Mouse (Mus musculus) mesoderm, embryonic 11.5 days (tissue): ENCODE results near the gene Pum2.
A peak's percentile ranks its signal among the peaks of the same experiment; 100 is the strongest.
"Not testable (repeated sequence)": the region's sequence is repeated elsewhere in the genome, so short reads cannot be mapped to it uniquely, and the experiment has no call there.

Source experiments
- DNase-seq: peaks from one replicate; pipeline ENCODE4 v3.0.0-alpha.2; 2012; ENCODE audit warnings: low read depth, low spot score

The Pum2 gene

DNA sequence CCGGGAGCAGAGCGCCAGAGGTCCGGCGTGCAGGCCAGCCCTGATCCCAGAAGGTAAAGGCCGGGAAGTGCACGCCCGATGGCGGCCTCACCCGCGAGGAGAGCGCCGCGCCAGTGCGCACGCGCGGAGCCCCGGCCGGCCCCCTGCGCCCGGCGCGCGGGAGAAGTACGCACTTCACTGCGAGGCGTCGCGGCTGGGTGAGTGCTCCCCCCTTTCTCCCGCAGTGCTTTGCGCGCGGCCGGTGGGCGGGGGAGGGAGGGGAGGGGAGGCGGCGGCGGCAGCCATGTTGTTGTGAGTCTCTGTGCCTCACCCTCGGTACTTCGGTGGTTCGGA, at the start of gene Pum2:
TSS of gene Pum2 (plus strand) at position 161 of the 333 bp plus-strand sequence.
- peak; percentile 95 for DNase-seq

DNA sequence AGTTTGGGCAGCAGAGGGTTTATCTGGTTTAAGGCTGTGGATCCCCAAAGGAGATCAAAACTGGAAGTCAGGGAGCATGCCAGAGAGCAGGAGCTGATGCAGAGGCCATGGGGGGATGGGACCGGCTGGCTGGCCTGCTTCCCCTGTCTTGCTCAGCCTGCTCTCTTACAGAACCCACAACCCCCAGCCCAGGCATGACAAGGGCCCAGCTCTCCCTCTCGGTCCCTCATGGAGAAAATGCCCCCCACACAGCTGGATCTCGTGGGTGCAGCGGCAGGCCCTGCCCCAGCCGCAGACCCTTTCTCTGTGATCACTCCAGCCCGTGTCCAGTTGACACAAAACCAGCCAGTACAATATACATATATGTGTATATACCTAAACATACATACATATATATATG, 44.4 kb upstream of the Pum2 start:
- no peak for DNase-seq

DNA sequence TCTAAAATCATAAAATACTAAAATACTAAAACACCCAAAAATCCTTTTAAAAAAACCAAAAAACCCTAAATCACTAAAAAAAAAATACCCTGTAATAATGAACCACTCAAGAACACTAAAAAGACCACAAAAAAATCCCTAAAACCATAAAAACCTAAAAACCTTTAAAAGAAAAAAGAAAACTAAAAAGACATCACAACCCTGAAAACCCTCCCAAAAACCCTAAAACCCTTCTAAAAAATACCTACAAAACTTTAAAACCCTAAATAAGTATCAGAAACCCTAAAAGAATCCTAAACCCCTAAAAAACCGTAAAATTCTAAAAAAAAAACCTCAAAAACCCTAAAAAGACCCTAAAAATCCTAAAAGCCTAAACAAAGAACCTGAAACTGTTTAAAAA, 42.2 kb upstream of the Pum2 start:
- DNase-seq = no peak

DNA sequence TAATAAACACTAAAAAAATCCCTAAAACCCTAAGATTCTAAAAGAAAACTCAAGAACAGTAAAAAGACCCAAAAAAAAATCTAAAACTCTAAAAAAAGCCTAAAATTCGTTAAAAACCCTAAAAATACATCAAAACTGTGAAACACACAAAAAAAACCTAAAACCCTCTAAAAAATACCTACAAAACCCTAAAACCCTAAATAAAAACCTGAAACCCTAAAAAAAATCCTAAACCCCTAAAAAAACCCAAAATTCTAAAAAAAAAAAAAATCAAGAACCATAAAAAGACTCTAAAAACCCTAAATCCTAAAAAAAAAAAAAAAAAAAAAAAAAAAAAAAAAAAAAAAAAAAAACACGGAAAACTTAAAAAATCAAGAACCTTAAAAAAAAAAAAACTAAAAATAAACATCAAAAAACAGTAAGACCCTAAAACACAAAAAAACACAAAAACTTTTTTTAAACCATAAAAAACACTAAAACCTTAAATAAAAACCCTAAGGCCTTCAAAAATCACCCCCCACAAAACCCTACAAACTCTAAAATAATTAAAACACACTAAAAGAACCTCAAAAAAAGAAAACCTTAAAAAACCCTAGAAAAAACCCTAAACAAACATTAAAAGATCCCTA, 41.1 kb upstream of the Pum2 start:
- no peak for DNase-seq

DNA sequence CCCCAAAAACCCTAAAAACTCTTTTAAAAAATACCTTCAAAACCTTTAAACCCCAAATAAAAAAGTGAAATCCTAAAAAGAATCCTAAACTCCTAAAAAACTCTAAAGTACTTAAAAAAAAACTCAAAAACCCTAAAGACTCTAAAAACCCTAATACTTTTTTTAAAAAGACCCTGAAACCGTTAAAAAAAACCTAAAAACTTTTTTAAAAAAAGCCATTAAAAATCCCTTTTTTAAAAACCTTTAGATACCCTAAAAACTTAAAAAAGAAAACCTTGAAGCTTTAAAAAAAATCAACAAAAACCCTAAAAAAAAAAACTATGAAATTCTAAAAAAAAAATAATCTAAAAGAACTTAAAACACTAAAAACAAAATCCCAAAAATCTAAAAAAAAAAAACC, 39.6 kb upstream of the Pum2 start:
- no peak for DNase-seq

DNA sequence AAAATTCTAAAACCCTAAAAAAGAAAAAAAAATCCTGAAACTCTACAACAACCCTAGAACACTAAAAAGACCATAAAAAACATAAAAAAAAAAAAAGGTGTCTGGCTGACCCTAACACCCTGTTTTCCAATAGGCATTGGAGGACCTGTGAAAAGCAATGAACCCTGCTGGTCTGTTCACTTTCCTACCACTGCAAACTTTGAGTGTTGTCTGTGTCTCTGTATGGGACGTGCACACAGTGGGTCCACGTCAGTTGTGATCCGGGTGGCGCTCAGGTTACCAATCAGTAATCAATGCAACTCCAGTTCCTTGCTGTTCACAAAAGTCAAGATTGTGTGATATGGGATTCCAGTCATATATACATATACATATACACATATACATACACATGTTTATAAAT, 38.4 kb upstream of the Pum2 start:
- DNase-seq = no peak

DNA sequence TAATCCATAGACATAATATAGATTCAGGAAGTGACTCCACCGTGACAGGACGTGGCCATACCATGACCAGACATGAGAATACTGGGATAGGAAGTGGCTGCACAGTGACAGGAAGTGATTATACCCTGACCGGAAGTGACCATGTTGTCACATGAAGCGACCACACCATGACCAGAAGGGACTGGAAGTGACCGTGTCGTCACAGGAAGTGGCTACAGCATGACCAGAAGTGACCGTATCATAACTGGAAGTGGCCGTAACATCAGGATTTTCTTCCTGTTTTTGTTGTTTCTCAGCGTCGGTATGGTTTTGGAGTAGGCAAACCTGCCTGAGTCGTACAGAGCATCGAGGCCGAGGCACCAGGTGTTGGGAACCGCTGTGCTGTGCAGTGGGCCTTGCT, 37.0 kb upstream of the Pum2 start:
- peak; percentile 48 for DNase-seq

DNA sequence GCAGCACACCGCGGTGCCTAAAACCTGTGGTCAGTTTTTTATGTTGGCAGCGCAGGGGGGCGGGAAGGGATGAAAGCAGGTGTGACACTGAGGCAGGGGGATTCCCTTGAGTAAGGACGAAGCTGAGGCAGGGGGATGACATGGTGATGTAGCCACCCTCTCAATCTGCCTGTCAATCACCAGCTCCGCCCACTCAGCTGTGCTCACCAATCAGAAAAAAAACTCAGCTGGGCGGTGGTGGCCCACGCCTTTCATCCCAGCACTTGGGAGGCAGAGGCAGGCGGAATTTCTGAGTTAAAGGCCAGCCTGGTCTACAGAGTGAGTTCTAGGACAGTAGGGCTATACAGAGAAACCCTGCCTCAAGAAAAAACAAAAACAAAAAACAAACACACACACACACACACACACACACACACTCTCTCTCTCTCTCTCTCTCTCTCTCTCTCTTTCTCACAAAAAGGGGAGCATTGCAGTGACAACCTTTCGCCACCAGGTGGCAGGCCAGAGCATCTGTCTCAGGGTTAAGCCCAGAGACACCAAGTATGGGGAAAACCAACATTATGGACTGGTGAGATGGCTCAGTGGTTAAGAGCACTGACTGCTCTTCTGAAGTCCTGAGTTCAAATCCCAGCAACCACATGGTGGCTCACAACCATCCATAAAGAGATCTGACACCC, 35.4 kb upstream of the Pum2 start:
- peak; percentile 84 for DNase-seq

DNA sequence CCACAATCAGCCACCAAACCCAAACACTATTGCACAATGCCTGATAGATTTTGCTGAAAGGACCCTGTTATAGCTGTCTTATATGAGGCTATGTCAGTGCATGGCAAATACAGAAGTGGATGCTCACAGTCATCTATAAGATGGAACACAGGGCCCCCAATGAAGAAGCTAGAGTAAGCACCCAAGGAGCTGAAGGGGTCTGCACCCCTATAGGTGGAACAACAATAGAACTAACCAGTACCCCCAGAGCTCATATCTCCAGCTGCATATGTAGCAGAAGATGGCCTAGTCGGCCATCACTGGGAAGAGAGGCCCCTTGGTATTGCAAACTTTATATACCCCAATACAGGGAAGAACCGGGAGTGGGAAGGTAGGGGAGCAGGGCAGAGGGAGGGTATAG, 33.7 kb upstream of the Pum2 start:
- not testable (repeated sequence) for DNase-seq

DNA sequence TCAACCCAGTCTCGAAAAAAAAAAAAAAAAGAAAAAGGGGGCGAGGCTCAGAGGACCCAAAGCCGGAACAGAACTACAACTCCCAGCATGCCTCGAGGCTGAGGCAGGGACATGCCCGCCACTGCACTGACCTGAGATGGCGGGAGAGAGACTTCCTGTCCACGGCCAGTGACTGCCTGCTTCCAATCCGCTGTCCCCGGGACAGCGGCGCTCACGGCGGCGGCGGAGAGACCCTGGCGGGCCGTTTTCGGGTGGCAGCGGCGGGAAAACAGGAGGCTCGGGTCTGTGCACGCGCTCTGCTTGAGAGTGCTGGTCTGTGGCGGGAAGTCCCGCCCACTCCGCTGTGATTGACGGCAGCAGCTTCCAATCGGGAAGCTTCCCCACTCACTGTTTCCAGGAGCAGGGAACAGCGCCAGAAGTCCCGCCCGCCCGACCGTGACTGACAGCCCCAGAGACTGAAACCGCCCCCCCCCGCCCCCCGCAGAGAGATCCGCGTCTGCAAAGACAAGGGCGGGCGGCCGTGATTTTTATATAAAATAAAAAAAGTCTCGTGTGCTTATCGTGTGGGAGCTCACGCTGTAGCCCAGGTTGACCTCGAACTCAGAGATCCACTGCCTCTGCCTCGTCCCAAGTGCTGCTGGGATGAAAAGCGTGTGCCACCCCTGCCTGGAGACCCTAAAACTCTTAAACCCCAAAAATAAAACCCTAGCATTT, 33.1 kb upstream of the Pum2 start:
- DNase-seq = peak; percentile 95

DNA sequence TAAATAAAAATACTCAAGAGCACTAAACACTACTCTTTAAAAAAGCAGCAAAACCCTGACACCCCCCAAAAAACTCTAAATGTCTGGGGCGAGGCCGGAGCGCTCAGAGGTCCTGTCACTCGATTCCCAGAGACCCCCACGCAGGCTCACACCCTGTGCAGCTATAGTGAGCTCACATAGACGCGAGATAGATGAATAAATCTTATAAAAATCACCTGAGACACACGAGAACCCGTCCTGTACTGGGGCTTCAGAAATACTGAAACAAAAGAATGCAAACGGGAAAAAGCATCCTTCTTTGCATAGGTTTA, 32.6 kb upstream of the Pum2 start:
- no peak for DNase-seq

DNA sequence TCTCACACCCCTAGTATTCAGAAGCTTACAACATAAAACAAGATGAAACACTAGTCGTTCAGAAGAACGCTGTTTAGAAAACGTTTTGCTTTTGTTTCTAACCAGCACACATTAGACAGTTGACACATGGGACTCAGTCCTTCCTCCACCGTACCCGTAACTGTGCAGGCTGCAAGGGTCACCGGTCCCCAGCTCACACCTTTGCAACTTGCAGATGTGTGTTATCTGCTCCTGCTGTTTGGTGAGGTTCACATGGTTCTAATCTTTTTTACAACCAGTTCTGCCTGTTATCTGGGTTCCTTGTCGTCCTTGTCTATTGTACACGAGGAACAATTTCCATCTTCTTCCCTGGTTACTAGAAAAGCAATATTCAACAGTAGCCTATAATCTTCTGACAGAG, 25.7 kb upstream of the Pum2 start:
- DNase-seq = not testable (repeated sequence)

DNA sequence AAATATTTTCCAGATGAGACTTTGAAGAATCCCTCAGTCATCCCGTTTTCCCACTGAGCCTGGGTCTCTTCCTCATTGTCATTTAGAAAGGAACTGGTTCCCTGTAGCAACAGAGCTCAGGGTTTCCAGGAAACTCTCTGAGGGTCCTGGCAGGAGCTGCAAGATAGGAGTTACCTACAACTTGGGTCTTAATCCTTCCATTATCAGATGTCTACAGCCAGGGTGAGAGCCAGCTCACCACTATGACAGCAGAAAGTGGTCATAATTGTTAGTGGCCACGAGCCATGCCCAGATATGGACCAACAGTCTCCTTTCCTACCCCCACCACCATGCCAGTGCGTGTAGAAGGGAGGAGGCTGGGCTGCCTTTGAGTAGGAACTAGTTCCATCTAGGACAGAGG, 23.9 kb upstream of the Pum2 start:
- not testable (repeated sequence) for DNase-seq

DNA sequence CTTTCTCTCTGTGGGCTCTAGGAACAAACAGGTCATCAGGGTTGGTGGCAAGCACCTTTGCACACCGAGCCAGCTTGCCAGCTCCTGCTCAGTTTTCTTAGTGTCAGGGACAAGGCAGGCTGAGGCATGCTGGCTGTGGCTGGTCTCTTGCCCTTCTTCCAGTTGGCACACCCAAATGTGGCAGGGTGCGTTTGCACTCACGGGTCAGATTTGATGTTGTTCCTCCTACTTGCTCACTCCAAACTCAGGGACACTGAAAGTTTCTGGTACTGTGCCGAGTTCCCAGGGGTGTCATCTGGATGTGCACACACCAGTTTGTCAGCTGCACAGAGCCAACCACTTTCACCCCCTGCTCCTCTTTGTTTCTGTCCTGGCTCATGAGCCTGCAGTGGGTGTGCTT, 17.3 kb upstream of the Pum2 start:
- no peak for DNase-seq

DNA sequence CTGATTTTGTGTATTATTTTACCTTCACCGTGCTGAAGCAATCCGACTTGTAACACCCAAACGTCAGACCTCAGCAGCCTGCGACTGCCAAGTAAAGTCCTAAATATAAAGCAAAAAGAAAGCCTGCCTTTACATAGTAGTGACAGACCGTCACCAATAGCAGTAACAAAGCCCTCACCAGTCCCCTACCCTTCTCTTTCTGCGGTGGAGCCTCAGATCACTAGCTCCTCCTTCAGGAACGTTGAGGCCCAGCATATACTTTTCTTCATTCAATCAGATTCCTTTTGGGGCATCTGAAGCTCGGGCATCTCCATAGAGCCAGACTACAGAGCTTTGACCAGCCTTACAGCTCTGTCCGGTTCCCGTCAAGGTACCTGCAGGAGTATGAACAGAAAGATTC, 16.8 kb upstream of the Pum2 start:
- no peak for DNase-seq

DNA sequence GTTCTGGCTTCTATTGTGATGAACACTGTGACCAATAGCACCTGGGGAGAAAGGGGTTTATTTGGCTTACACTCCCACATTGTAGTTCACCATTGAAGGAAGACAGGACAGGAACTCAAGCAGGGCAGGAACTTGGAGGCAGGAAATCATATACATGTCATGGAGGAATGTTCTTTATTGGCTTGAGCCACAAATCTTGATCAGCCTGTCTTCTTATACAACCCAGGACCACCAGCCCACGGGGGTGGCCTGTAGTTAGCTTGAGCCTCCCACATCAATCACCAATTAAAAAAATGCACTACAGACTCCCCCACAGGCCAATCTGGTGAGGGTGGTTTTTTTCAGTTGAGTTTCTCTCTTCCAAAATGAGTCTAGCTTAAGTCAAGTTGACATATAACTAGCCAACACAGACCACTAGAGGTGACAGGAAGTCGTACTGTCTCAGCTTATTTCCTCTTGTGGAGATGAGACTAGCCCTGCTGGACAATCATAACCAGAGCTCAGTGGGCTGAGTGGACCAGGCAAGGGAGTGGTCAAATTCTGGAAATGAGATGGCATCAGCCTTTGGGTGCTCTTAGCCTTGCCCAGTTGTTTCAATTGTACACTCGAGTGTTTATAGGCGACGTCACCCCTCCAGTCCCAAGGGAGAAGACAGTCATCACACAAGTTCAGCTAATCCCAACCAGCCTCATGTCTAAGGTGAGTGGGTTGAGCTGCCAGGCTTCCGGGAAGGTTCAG, 16.1 kb upstream of the Pum2 start:
- DNase-seq = no peak

DNA sequence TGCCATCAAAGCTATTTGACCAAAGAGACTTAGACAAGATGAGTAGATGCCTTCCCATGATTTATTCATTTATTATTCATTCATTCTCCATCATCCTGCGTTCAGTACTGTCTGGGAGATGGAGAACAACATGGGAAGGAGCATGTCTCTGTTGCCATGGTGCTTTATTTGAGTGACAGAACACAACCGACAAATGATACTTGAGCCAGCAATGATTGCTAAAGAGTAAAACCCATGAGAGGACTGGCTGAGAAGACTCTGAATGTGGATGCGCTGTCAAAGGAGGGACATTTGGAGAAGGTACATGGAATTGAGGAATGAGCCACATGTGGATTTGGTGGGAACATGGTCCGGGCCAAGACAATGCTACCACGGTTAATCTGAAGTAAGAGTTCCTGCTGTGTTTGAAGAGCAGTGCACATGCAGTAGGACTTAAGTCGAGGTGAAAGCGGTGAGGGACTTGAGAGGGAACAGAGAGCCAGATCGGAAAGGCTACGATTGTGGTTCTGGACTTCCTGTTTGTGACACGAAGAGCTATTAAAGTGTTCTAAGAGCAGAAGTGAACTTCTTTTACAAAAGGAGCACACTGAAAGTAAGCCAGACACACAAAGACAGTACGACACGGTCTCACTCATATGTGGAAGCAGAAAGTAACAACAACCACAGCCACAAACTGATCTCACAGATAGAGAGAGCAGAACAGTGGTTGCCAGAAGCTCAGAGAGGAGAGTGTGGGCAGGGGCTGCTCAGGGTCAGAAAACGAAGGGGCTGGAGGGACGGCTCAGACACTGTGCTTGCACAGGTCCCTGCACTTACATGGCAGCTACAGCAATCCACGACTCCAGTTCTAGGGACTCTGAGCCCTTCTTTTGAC, 14.3 kb upstream of the Pum2 start:
- no peak for DNase-seq

DNA sequence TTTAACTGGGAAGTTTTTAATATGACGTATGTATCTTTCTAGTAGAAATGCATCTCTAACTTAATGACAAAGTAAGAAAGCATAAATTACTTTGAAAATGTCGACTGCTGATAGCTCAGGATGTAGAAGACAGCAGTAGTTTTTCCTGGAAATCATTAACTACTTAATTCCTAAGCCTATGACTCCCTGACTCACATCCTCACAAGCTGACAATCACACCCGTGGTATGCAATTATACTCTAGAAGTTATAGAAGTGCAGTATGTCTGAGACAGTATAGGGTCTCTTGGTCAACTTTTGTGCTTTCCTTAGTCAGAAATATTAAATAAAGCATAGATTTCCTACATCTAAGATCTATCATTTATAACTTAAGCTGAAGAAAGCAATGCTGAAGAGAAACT, 12.2 kb upstream of the Pum2 start:
- no peak for DNase-seq

DNA sequence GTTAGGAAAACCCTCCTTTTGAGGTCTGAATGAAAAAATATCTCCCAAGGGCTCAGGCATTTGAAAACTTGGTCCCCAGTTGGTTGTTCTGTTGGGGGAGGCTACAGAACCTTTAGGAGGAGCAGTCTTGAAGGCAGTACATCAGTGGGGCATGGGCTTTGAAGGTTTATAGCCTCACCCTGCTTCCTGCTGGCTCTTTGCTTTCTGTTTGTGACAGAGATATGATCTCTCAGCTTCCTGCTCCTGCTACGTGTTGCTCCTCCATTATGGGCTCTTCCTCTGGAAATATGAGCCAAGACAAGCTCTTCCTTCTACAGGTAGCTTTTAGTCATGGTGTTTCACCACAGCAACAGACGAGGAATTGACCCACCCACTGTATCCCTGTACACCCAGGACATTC, 11.8 kb upstream of the Pum2 start:
- DNase-seq = no peak

DNA sequence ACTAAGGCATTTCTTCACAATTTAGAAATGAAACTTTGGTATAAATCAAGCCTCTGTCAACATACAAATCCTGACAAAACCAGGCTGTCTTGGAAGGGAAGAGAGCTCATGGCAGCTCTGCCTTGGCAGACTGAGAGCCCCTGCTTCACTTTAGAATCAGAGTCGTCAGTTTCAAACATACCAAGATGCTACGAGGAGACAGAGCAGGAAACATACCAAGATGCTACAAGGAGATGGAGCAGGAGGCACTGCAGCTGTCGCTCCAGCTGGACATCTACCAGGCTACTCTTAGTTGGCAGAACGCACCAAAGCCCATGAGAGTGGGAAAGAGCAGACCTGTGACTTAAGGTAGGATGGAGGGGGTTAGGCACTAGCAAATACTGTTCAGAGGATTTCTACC, 11.2 kb upstream of the Pum2 start:
- DNase-seq = no peak

DNA sequence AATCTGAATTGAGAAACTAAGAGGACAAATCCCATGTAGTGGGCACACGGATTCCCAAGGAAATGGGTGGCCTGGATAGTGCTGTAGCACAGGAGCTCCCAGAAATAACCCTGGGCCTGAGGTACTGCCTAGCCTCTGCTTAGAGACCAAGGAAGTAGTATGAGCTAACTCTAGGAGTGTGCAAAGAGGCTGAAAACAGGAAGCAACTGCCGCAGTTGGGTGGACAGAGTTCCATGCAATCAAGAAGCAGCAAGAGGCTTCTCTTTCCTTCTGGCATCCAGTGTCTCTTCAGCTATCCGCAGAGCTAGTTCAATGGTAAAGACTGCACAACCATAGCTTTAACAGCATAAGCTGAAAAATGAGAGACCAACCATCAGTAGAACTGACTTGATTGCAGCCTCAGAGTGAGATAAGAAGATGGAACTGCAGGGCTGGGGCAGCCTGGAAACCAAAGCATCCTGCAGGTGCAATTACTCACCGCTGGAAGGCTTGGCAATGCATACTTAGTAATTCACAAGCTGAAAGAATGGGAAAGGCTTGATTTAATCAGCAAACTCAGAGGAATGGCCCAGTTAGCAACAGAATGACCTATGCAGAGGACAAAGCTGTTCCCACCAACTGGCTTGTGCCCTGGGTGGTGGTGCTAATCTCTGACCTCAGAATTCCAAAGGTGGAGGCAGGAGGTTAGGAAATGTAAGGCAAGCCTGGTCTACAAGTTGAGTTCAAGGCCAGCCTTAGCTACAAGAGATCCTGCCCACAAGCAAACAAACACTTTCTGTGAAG, 6.3 kb upstream of the Pum2 start:
- no peak for DNase-seq
